Mouse (Mus musculus): ENCODE measurements around the gene Pcsk1n. TPM values are rescaled to one million over a fixed set of nuclear protein-coding genes. Genes with fewer than 3 reads are reported as not detected.
"Not testable (repeated sequence)": the region's sequence is repeated elsewhere in the genome, so short reads cannot be mapped to it uniquely, and the experiment has no call there.

Gene Pcsk1n
- not detected for total RNA-seq (2021)
- long read RNA-seq, experiment 1, partial matches to known transcripts: 0 of 2 reads
- long read RNA-seq, experiment 1, other reads (novel, unspliced or antisense): 0 of 2 reads
- long read RNA-seq, experiment 2: 0 reads

DNA sequence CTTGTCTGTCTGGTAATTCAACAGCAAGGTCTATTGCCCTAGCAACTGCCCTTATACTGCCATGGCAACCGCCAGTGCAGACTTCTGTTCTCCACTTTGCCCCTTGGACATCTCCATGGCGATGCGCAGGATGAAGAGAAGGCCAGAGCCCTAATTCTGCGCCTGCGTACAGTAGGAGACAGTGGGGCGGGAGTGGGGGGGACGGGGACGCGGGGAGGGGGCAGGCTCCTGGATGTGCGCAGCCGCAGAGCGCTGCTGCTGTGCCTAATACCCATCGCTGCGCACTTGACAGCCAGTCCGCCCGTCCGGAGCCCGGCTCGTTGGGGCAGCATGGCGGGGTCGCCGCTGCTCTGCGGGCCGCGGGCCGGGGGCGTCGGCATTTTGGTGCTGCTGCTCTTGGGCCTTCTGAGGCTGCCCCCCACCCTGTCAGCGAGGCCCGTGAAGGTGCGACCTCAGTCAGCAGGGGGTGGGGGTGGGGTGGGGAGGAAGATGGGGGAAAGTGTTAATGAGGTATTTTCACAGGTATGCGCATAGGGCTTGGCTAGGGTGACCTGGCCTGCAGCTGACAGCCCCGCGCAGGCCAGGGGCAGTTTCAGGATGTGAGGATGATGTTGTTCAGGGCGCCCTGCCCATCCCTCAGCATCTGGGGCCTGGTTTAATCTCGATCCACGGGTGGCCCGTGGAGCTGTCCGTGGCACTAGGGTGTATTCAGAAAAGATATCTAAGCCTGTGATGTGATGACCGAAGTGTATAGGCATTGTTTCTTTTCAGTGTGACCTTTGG is at the start of gene Pcsk1n:
TSS of gene Pcsk1n (plus strand) at position 222 of the 783 bp plus-strand sequence.
- DNase-seq: no peak
- intact Hi-C loops (cut with DNase I): no loop called here

DNA sequence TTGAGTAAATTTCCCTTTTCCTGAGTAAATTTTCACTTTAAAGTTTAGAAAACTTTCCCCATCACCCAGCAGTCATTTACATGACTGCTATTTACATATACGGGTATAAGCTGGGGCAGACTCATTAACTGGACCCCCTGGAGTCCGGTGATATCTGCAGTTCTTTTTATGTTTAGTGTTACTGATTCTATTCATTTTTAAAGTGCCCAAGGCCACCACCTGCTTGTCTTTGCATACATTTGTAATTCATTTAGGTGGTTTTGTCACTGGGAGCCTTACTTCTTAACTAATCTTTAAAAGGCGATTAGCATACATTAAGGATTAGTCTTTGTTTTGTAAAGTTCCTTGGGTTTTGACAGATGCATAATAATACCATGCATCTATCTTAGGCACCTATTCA is 49.8 kb upstream of the Pcsk1n start:
- no peak for DNase-seq
- intact Hi-C loops (cut with DNase I): no loop called here

DNA sequence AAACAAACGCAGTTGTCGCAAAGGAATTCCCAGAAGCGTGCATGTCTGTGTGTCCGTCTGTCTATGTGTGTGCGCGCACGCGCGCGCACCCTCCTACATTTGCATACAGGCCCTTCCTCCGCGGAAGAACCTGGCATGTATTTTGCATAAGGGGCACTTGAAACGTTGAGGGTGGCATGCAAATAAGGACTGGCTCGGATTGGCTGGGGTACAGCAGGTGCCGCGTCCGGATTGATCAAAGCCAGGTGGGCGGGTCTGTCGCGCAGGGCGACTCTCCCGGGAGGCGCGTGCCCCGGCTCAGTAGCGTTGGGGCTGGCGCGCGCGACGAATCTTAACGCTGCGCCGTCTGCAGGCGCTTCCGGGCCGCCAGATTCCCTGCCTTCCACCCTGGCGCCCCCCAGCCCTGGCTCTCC is 41.6 kb upstream of the Pcsk1n start, which contains the start of gene Pim2:
TSS of gene Pim2 (plus strand) at position 256 of the 413 bp plus-strand sequence.
- peak; percentile 40 to 50 for DNase-seq
- intact Hi-C loops (cut with DNase I): no loop called here

DNA sequence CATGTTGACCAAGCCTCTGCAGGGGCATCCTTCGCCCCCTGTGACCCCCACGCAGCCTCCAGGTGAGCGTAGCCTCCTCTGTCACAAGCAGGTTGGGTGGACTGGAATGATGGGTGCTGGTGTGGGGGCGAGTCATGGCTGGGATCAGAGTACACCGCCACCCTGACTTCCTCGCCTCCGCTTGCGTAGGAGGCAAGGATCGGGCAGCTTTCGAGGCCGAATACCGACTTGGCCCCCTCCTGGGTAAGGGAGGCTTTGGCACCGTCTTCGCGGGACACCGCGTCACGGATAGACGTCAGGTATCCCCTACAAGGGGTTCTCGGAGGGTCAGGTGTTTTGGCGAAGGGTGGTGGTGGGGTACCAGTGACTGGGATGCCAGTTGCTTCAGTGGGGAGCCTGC is 41.1 kb upstream of the Pcsk1n start:
- DNase-seq: no peak
- intact Hi-C loops (cut with DNase I): no loop called here

DNA sequence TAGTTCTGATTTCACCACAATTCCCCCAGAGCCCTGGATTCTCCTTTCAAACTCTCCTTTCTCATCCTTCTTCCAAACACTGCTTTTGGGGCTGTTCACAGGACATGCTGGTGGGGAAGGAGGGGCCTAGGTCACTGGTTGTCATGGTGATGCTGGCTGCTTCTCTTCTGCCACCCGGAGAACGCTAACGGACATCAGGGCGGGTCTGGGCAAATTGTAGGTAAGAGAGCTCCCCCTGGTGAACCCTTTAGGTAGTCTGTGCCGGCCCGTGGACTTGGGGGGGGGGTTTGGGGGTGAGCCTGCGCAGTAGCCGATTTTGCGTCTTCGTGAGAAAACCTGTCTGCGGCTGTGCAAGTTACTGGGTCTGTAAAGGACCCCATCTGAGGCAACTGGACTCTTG is 39.8 kb upstream of the Pcsk1n start:
- peak; percentile 14 to 30 for DNase-seq
- intact Hi-C loops (cut with DNase I): no loop called here

DNA sequence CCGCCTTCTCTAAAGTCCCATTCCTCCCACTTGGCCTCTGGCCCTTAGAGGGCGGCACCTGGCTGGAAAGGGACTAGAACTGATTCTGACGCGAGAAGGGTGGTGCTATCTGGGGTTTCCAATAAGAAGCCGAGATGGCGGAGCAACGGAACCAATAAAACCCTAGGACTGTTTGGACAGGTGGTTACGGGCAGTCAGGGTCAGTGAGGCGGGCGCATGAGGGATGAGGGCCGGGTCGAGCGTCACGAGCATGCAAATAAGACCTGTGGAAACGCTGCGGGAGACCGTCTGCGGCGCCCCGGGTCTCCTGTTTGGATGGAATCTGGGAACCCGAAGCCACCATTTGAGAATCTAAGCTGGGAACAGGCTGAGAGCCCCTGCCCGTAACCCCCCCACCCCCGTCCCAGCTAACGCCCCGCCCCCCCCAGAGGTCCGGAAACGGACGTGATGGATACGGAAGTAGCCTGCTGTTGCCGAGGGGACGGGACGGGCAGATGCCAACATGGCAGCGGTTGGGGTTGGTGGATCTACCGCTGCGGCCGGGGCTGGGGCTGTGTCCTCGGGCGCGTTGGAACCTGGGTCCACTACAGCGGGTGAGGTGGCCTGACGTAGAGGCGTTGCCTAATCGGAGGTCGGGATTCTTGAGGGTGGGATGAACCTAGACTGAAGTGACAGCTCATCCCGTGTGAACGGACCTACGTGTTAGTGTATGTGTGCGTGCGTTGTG is 35.6 kb upstream of the Pcsk1n start, which contains the start of gene Slc35a2:
TSS of gene Slc35a2 (plus strand) at position 188 of the 727 bp plus-strand sequence.
- DNase-seq: peak; percentile 74 to 84
- intact Hi-C loops (cut with DNase I): no loop called here

DNA sequence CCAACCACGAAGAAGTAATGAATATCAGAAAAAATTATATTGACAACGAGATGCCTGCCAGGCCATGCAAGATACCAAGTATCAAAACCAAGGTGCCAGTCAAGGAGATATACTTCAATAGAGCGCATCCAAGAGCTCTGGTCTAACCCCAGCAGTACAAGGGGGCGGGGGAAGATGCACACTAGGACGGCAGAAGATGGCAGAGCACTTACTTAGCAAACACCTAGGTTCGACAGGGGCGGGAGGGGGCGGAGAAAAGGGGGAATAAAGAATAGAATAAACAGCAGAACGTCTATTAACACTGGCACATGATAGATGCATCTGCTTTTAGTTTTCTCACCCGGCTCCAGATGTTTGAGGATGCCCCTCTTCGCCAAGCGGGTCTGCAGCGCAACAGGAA is 21.4 kb upstream of the Pcsk1n start:
- DNase-seq: no peak
- intact Hi-C loops (cut with DNase I): no loop called here

DNA sequence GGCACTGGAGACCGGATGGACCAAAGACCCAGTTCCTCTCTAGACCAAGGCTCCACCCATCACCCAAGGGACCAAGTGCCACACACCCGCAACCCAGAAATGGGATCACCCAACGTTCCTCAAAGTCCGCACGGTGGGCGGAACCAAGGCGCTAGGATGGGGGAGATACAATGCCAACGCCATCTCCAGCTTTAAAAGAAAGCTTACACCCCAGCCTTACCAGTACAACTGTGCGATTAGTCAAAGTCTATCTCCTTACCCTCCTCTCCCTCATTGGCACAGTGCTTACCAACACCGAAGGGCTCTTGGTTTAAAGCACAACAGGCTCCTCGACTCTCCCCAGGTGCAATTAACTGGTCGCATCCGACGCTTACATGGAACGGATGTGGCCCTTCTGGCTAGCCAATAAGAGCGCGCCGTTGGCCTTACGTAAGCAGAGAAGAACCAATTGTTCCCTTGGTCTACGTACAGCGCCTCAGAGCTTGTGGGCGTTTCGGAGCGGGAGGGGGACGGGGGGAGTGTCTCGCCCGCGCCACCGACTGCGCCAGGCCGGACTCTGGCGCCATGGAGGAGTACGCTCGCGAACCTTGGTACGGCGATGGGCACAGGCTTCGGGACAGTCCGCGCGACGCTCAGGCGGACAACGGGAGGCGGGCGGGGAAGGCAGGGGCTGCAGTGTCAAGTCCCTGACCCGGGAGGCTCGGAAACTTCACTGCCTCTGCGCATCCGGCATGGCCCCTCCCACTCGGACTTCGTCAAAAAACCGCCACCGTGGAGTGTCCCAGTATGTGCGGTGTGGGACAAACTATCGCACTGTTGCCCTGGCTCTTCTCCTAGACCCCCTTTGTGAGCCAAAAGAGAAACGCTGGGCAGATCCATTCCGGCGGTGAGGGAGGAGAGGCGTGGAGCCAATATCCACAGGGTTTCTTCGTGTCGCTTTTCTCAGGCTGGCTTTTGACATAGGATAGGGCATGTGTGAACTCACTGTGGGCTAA is 20.4 kb upstream of the Pcsk1n start, which contains the start of the genes Pqbp1 and Timm17b:
TSS of gene Pqbp1 (minus strand) at position 390 of the 995 bp plus-strand sequence.
TSS of gene Timm17b (plus strand) at position 478 of the 995 bp plus-strand sequence.
- intact Hi-C loops (cut with DNase I): no loop called here
- peak; percentile 65 to 80 for DNase-seq

DNA sequence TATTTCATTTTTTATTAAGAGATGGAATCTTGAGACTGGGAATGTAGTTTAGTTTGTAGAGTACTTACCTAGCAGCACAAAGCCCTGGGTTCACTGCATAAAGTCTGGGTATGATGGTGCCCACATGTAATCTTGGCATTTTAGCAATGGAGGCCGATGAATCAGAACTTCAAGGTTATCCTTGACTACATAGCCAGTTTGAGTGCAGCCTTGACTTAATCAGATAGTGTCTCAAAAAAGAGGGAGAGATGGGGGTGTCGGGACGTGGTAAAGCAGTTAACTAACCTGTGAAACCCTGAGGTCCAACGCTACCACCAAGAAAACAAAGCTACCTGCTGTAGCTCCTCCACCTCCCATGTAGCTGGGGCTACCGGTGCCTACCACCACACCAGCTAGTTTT is 15.2 kb upstream of the Pcsk1n start:
- intact Hi-C loops (cut with DNase I): no loop called here
- no peak for DNase-seq

DNA sequence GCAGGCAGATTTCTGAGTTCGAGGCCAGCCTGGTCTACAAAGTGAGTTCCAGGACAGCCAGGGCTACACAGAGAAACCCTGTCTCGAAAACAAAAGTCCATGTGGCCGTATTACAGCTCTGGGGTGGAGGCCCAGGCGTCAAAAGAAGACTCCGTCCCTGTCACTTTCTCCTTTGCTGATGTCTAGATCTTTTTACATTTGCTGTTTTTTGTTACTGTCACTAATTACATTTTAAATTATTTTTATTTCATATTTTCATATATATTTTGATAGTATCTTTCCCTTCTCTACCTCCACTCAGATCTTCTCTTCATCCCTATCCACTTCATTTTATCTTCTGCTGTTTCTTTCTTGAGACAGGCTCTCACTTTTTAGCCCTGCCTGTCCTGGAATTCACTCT is 11.9 kb upstream of the Pcsk1n start, which contains the start of gene Gm10491:
TSS of gene Gm10491 (minus strand) at position 101 of the 400 bp plus-strand sequence.
- no peak for DNase-seq
- intact Hi-C loops (cut with DNase I): no loop called here

DNA sequence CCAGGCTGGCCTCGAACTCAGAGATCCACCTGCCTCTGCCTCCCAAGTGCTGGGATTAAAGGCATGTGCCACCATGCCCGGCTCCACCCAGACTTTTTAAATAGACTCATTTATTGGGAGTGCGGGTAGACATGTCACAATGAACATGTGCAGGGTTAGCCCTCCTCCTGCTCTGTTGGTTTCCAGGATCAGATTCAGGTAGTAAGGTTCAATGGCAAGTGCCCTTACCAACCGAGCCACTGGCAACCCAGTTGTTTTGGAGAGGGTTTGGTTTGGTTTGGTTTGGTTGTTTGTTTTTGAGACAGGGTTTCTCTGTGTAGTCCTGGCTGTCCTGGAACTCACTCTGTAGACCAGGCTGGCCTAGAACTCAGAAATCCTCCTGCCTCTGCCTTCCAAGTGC is 10.4 kb upstream of the Pcsk1n start, which contains the start of gene Gm10490:
TSS of gene Gm10490 (plus strand) at position 301 of the 400 bp plus-strand sequence.
- intact Hi-C loops (cut with DNase I); DNase-seq: not testable (repeated sequence)

DNA sequence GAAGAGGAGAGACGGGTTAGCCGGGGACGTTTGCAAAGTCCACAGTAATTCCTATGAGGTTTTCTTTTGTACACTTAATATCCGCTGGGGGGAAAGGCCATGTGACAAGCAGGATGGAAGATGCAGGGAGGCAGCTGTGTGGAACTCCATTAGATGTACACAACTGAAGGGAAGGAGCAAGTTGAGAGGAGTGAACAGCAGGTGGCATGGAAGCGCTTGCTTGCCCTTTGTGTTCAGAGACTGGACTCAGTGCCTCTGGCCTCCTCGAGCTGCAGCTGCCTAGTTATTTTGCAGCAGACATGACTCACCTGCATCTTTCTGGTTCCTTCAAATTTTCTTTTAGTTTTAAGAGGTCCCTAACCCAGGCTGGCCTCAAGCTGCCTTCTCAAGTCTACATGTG is 9.1 kb upstream of the Pcsk1n start:
- DNase-seq: no peak
- intact Hi-C loops (cut with DNase I): loop anchor here (5.0 kb wide), 1 partner anchor 107 kb away; the partner anchor contains the start of gene Glod5

DNA sequence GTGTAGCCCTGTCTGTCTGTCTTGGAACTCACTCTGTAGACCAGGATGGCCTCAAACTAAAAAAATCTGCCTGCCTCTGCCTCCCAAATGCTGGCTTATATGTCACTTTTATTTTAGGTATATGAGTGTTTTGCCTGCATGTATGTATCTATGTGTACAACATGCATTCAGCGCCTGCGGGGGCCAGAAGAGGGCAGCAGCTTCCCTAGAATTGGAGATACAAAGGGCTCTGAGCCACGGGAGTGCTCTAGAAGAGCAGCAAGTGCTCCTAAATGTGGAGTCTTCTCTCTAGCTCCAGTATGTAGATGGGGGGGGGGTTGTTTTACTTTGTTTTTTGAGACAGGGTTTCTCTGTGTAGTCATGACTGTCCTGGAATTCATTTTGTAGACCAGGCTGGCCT is 4.0 kb upstream of the Pcsk1n start:
- DNase-seq; intact Hi-C loops (cut with DNase I): not testable (repeated sequence)

DNA sequence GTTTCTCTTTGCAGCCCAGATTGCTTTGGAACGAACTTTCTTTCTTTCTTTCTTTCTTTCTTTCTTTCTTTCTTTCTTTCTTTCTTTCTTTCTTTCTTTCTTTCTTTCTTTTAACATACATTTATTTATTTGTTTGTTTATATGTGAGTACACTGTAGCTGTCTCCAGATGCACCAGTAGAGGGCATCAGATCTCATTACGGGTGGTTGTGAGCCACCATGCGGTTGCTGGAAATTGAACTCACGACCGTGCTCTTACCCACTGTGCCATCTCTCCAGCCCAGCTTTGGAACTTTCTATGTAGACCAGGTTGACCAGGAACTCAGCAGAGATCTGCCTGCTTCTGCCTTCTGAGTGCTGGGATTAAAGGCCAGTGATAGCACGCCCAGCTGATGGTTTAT is 1.7 kb upstream of the Pcsk1n start:
- DNase-seq; intact Hi-C loops (cut with DNase I): not testable (repeated sequence)

DNA sequence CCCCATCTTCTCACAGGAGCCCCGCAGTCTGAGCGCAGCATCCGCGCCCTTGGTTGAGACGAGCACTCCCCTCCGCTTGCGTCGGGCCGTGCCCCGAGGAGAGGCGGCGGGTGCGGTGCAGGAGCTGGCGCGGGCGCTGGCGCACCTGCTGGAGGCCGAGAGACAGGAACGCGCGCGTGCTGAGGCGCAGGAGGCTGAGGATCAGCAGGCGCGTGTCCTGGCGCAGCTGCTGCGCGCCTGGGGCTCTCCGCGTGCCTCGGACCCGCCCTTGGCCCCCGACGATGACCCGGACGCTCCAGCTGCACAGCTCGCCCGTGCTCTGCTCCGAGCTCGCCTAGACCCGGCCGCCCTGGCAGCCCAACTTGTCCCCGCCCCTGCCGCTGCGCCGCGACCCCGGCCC is 2.4 kb downstream of the Pcsk1n start:
- DNase-seq: no peak
- intact Hi-C loops (cut with DNase I): no loop called here

DNA sequence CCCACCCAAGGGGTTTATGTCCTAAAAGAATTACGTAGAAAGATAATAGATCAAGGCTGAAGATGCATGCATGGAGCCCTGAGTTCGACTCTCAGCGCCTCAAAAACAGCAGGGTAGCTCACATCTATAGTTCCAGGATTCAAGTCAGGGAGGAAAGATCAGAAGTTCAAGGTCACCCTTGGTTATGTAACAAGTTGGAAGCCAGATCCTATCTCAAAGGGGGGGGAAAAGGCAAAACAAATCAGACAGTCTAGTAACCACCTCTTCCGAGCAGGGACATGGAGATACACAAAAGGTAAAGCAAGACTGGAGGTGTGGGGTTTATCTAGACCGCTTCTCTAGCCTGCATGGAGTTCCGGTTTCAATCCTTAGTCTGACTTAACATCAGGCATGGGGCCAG is 6.6 kb downstream of the Pcsk1n start:
- DNase-seq: no peak
- intact Hi-C loops (cut with DNase I): no loop called here

DNA sequence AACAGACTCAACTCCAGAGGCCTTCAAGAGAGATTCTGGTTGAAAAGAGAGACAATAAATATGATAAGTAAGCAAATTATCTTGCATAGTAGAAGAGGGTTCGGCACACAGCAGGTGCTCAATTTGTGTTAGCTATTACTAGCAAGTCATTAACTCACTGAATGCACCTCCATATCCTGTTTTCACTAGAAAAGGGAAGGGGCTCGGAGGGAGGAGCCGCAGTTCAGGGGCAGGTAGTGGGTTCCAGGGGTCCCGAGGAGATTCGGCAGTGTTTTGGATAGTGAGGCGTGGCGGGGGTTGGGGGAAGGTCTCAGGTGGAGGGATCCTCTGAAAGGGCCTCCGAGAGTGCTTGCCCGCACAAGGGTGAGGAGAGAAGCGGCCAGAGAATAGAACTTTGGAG is 7.5 kb downstream of the Pcsk1n start:
- intact Hi-C loops (cut with DNase I): no loop called here
- DNase-seq: no peak

DNA sequence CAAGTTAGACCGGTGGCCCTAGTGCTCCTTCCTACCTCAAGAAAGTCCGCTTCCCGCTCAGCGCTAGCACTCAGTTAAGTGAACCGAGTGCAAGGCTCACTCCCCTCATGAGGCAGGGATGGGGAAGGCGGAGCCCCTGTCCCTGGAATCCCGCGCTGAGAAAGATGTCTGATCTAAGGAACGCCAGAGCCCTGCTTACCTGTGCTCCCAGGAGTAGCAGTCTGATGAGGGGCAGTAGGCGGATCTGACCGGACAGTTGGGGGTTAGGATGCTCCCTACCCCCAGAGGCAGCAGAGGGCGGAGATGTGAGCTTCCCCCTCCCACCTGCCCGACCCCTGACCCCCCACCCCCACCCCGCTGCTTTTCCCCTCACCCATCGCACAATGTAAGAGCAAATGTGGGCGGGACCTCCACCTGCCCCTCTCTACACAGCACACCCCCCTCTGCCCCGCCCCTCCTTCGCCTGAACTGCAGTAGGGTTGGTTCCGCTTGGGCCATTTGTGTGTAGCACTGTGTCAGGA is 8.7 kb downstream of the Pcsk1n start, which contains the start of gene Eras:
TSS of gene Eras (minus strand) at position 338 of the 521 bp plus-strand sequence.
- intact Hi-C loops (cut with DNase I): no loop called here
- no peak for DNase-seq

DNA sequence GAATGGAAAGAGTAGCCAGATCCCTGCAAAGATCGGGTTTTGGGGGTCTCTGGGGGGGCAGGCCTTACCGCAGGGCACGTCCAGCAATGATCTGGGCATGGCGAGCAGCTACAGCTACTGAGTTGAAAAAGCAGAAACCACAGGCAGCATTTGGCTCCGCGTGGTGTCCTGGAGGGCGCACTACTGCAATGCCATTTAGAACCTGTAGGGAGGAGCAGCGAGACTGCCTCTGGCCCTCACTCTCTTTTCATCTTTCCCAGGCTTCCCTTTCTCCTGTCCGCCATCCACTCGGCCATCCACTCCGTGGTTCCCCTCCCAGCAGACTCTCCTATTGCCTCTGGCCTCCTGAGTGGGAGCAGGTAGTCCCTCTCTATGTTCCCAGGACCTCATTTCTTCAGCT is 17.3 kb downstream of the Pcsk1n start:
- intact Hi-C loops (cut with DNase I): no loop called here
- no peak for DNase-seq

All from gastrocnemius, postnatal 36 days (tissue).